8 mouse cellular contexts compared by ENCODE assay signal in genomic region chr7:19698907-19699826, GRCm38 (mm10). TPM values are rescaled to one million over a fixed set of nuclear protein-coding genes. Genes with fewer than 3 reads are reported as not detected.
DNase-seq lines count a peak whose midpoint lies in the region; ATAC-seq lines count a peak whose summit lies in the region.

TSS of gene Apoe (minus strand) at chr7:19699188.

- H3K27ac ChIP-seq in embryonic facial prominence, embryonic 13.5 days, result peak within 1 kb of the TSS; percentile 62

- peak; percentile 45 for DNase-seq in cerebellum, adult 11-12 months
- DNase-seq in cerebellum, adult 11 months, result no peak
- peak; percentile 79 to 88 for DNase-seq in heart, adult 18-20 months
- peak; percentile 68 for DNase-seq in kidney, adult 11 months
- peak; percentile 76 for DNase-seq in left cerebral cortex, postnatal 4 days
- DNase-seq in skeletal muscle tissue, adult 2 months (ENCODE audit: low read depth, low spot score), result peak; percentile 45

- H3K4me2 ChIP-seq in embryonic facial prominence, embryonic 13.5 days, result peak within 1 kb of the TSS; percentile 83

- peaks cover 25% of the 10 kb centered on the region for H3K4me1 ChIP-seq in embryonic facial prominence, embryonic 13.5 days

- 1% methylated on average over 20 of the region's 20 CpGs for WGBS in embryonic facial prominence, embryonic 13.5 days

- peaks cover 46% of the 10 kb centered on the region for H3K36me3 ChIP-seq in embryonic facial prominence, embryonic 13.5 days

- H3K4me3 ChIP-seq in embryonic facial prominence, embryonic 13.5 days, result peak within 1 kb of the TSS; percentile 45

- intact Hi-C loops in left cerebral cortex, postnatal 4 days (cut with DNase I), result no loop called here

- no peak for ATAC-seq in embryonic facial prominence, embryonic 13.5 days (ENCODE audit: insufficient number of reproducible peaks, insufficient read depth, low FRiP score, low TSS enrichment, low read depth)
- ATAC-seq in megakaryocyte-erythroid progenitor cell, adult 5-6 weeks (replicated peaks; ENCODE audit: low FRiP score, low TSS enrichment, poor library complexity, severe bottlenecking), result peak; percentile 65

- H3K9me3 ChIP-seq in embryonic facial prominence, embryonic 13.5 days, result peaks cover 7% of the 10 kb centered on the region; the same call in 1 of the 2 replicates

- H3K9ac ChIP-seq in embryonic facial prominence, embryonic 13.5 days, result peak within 1 kb of the TSS; percentile 72

- H3K27me3 ChIP-seq in embryonic facial prominence, embryonic 13.5 days, result no peaks in the 10 kb centered on the region

RNA-seq across cellular contexts. Expression of gene Apoe, which starts in this region (rescaled TPM):
- 200 and 263 TPM in 2 replicates for polyA plus RNA-seq in embryonic facial prominence, embryonic 13.5 days (2015; fragmentation: Nextera tagmentation; extraction: Ambion mirVana)
- total RNA-seq in heart, adult 18-20 months (2021), result 100 to 1,000 TPM; 270 to 319 TPM
- total RNA-seq in left cerebral cortex, postnatal 4 days (2021), result 100 to 1,000 TPM; 576 to 662 TPM
- total RNA-seq in megakaryocyte-erythroid progenitor cell, adult 5-6 weeks (2014; fragmentation: Nextera tagmentation), result 113 and 140 TPM in 2 replicates
- 556 and 867 TPM in 2 replicates for total RNA-seq in megakaryocyte-erythroid progenitor cell, adult 5-6 weeks (2017)
